Mouse (Mus musculus) kidney, postnatal 14 days (tissue): Measurements from ENCODE around the gene Gtf2h1.
A peak's percentile ranks its signal among the peaks of the same experiment; 100 is the strongest.
"Not testable (repeated sequence)": the region's sequence is repeated elsewhere in the genome, so short reads cannot be mapped to it uniquely, and the experiment has no call there.

Experiments used
- DNase-seq: peaks from one replicate; pipeline ENCODE4 v3.0.0; 2022; ENCODE audit warnings: mixed read lengths

Gtf2h1 gene

GRCm38 (mm10) chr7:46831693-46832092 is 35.8 kb downstream of the Gtf2h1 start:
- no peak for DNase-seq

DNA sequence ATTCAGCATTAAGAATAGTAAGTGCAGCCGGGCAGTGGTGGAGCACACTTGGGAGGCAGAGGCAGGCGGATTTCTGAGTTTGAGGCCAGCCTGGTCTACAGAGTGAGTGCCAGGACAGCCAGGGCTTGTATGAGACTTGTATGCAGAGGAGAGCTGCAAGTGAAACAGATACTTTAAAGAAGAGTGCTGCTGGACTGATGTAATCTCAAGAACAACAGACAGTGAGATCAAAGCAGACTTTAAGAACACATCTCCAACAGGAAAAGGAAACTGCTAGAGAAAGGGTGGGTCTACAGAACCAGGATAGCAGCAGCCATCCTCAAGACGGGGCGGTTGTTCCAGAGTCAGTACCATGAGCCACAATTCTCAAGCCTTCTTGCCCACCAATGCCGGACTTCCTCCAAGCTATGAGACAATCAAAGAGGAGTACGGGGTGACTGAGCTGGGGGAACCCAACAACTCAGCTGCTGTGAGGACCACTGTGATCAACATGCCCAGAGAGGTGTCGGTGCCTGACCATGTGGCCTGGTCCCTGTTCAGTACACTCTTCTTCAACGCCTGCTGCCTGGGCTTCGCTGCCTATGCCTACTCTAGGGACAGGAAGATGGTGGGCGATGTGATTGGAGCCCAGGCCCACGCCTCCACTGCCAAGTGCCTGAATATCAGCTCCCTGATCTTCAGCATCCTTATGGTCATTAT is 36.4 kb downstream of the Gtf2h1 start:
- DNase-seq = not testable (repeated sequence)

- DNase-seq = peak; percentile 88
Observed at GRCm38 (mm10) chr7:46833266-46833665, 37.4 kb downstream of the Gtf2h1 start.

DNA sequence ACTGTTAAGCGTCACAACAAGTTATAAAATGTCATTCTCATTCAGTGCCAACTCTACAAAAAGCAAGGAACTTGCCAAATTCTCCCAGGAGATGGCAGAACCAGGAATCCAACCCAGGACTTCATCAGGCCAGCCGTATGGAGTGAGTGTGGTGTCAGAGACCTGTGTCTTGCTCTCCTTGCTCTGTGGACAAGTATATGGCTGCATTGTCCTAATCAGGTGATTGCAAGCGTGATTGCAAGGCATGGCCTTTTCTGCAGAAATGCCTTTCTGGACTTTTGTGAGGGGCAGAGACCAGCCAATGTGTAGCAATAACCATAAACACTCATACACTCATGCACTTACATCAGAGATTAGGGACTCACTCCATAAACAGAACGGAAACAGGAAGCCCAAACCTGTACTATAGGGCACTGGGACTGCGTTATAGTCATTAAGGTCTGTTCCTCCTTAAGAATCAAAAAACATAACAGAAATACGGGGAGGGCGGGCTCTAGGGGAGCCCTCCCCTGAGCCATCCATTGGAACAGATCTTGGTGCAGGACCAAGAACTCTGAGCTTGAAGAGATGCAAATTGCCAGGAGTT is 37.9 kb downstream of the Gtf2h1 start:
- no peak for DNase-seq

DNA sequence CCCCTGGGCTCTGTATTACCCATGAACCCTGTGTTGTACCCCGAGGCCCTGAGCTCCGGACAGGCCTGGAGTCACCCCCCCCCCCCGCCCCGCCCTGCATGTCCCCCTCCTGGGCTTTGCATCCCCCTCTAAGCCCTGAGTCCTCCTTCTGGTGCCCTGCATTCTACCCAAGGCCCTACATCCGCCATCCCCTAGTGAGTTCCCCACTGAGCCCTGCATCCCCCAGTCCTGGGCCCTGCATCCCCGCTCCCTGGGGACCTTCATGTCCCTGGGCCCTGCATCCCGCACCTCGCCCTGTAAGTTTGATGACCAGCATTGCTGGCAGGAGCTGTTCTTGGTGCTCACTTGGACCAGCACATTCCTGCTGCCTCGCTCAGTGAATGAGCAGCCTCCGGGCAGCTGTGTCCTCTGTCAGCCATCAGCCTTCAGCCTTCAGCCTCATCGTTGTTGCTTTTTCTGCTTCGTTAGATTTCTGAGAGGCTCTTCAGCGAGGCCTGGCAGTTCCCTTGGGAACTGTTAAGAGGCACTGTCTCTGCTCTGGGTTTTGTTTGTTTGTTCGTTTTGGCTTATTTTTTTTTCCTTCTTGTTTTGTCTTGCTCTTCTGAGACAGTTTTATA is 39.2 kb downstream of the Gtf2h1 start:
- DNase-seq = peak; percentile 48

- no peak for DNase-seq
Observed at GRCm38 (mm10) chr7:46836357-46836756, 40.5 kb downstream of the Gtf2h1 start.

DNA sequence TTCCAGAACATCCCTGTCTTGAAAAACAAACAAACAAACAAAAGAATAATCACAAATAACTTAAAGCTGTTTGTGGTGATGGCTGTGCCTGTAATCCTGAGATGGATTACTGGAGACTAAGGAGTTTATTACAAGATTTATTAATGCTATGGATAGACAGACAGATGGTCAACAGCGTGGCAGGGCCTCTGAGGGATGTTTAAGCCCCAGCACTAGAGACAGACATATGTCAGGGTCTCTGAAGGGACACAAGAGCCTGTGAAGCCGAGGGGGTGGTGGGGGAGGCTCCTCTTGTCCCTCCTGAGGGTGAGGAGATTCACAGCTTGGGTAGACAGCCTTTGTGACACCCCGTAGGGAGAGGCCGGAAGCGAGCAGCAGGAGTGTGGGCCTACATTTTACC is 41.2 kb downstream of the Gtf2h1 start:
- no peak for DNase-seq

- peak; percentile 67 for DNase-seq
Observed at GRCm38 (mm10) chr7:46838104-46838671, 42.3 kb downstream of the Gtf2h1 start.

- DNase-seq = peak; percentile 87
Observed at GRCm38 (mm10) chr7:46838891-46839302, 43.0 kb downstream of the Gtf2h1 start.

DNA sequence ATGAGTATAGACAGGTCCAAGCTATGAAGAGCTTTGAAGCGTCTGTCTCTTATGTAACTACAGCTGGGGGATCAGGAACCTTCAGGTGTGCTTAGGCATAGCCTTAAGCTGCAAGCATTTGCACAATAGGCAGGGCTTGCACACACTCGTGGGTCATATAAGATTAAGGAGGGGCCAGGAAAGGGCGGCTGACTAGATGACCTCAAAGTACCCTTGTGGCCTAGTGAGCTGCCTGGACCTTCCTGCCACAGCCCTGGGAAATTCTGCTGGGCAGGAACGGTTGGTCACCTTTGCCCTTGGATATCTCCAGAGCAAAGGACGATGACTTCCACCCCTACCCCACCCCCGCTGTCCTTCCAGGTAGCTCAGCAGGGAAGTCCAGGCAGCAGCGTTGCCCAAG is 43.5 kb downstream of the Gtf2h1 start:
- peak; percentile 77 for DNase-seq

DNA sequence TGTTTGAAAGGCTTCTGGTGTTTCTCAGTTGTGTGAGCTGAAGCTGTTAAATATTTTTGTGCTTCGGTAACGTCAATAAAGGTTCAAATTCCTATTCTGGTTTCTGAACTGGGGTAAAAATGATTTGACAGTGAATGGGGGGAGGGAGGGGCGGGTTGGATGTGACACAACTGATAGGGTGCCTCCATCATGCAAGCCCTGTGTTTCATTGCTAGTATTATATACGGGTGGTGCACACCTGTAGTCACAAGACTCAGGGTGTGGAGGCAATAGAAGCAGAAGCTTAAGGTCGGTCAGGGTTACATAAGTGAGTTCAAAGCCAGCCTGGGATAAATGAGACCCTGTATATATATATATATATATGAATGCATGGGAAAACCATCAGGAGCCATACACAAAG is 44.0 kb downstream of the Gtf2h1 start:
- DNase-seq = no peak

- peak; percentile 34 for DNase-seq
Observed at GRCm38 (mm10) chr7:46840326-46840725, 44.4 kb downstream of the Gtf2h1 start.

- no peak for DNase-seq
Observed at GRCm38 (mm10) chr7:46840787-46841525, 45.1 kb downstream of the Gtf2h1 start, which contains the start of gene Ldha. Gene Ldha, plus strand, starts transcription at chr7:46841475.

DNA sequence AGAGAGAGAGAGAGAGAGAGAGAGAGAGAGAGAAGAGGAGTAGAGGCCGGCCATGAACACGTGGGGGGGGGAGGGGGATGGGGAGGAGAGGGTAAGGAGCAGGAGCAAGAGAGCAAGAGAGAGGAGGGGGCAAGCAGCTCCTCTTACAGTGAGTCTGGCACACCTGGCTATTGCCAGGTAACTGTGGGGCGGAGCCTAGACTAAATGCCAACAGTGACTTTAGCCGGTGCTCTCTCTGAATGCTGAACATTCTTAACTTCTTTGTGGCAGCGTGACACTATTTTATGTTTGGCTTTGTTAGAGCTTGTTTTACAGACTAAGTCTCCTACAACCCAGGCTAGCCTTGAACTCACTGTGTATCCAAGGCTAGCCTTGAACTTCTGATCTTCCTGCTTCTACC is 46.4 kb downstream of the Gtf2h1 start:
- peak; percentile 37 for DNase-seq

DNA sequence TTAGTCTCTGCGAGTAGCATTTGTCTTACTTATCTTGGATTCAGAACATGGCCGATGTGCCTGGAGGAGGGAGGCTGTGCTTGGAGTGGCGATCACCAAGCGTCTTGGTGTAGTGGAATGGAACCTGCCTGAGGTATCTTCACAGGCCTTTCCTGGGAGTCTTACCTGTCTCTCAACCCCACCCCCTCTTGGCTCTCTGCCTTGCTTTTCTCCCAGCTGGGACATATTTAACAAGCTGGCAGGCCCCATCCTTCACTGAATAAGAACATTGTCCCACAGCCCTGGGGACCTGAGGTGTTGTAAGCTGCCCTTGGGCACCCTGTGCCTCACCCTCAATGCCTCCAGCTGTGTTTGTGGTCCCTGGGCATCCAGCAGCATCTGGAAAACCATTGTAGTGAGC is 47.7 kb downstream of the Gtf2h1 start:
- no peak for DNase-seq

GRCm38 (mm10) chr7:46845211-46845977 is 49.5 kb downstream of the Gtf2h1 start:
- DNase-seq = peak; percentile 97

GRCm38 (mm10) chr7:46845978-46846485 is 50.1 kb downstream of the Gtf2h1 start:
- no peak for DNase-seq

DNA sequence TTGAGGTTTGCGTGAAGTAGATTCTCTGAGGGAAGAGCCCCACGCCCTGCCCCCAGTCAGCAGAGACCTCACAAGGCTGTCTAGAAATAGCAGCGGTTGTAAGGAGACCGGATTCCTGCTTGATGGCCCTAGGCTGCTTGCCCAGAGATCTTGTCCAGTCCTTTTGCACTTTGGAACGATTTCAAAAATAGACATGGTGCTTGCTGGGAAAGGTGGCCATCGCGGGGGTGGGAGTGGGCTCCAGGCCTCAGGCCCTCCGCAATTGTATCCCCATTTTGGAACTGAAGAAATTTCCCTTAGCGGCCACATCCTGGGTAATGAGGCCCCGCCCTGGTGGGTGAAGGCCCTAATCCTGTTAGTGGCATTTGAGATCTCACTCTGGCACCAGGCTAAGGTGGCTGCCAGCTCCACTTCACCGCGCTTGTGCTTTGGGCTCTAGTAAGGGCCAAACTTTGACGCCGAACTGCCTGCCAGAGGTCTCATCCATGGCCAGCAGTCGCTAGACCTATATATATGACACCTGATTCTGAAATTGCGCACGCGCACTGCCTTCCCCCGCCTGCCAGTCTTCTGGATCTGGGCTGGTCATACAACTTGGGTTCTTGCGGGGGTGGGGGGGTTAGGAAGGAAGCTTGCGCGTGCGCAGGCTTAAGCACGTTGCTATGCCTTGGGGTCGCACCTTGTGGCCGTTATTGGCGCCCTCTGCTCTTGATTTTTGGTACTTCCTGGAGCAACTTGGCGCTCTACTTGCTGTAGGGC is 50.8 kb downstream of the Gtf2h1 start:
- DNase-seq = peak; percentile 72

DNA sequence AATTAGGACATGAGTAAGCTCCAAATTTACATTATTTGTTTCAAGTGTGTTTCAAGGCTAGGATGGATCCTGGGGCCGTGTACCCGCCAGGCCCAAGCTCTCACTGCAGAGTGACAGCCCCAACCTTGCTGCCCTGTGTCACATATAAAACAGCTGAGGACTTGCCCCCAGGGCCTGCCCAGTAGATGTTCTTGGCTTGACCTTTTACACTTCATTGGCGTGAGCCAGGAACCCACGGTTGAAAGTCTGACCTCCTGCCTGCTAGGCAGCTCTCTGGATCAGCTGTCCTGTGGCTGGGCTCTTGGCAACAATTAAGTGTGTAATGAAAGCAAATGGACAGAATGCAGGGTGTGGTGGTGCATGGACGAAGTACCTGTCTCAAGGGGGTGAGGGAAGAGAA is 53.4 kb downstream of the Gtf2h1 start:
- no peak for DNase-seq

DNA sequence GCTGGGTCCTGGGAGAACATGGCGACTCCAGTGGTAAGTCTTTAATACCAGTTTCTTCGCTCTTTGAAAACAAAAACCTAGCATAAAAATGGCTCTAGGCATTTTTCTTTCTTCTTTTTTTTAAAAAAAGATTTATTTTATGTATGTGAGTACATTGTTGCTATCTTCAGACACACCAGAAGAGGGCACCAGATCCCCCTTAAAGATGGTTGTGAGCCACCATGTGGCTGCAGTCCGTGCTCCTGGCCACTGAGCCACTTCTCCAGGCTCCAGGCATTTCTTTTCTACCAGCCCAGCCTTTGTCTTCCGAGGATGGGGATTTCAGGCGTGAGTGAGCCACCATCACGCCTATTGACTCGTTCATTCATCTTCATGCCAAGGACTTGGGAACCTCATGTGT is 55.1 kb downstream of the Gtf2h1 start:
- no peak for DNase-seq

DNA sequence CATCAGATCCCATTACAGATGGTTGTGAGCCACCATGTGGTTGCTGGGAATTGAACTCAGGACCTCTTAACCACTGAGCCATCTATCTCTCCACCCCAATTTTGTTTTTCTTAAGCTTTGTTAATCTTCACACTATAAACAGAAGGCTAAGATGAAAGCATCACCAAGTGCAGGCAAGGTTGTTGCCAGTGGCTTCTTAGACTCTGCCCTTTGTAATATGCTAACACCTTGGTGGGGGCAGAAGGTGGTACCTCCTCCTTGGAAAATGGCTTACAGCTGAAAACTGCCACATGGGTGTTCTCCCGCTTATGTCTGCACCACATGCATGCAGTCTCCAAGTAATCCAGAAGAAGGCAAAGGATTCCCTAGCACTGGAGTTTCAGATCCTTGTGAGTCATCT is 56.8 kb downstream of the Gtf2h1 start:
- DNase-seq = no peak
